Mouse (Mus musculus): ENCODE results near the gene Zfp61.
A peak's percentile ranks its signal among the peaks of the same experiment; 100 is the strongest.

The Zfp61 gene

DNA sequence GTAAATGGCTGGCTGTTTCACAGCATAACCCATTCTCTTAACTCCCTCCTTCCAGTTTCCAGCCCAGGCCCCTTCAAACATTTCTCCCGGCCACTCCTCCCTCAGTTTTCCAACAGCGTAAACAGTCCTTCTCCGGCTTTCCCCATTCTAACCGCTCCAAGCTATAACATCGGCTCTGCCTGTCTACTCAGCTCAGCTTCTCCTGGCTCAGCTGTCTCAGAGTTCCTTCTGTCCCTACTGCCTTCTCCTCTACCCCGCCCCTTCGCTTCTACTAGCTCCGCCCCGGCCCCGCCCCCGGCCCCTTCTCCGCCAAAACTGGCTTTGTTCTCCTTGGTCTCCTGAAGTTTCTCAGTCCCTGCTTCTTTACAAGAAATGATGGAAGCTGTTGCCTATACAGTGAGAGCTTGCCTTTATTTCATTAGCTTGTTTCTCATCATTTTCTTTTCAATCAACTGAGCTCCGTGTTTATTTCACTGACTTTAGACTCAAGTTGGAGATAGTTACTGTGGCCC is at the start of gene Zfp61:
Zfp61 (minus strand) TSS at position 462 of the 512 bp plus-strand sequence.
- DNase-seq (ENCODE audit: low spot score in 2 of 2), result no peak

- no peak for DNase-seq (ENCODE audit: low spot score in 2 of 2)
Measured at GRCm38 (mm10) chr7:24348896-24349295, 47.9 kb upstream of the Zfp61 start, which contains the start of gene Lypd5. TSS of gene Lypd5 (plus strand) at chr7:24349196.

- no peak for DNase-seq (ENCODE audit: low spot score in 2 of 2)
Measured at GRCm38 (mm10) chr7:24346444-24346843, 45.4 kb upstream of the Zfp61 start.

- DNase-seq (ENCODE audit: low spot score in 2 of 2), result peak; percentile 20 to 26
Measured at GRCm38 (mm10) chr7:24343701-24344272, 42.8 kb upstream of the Zfp61 start.

DNA sequence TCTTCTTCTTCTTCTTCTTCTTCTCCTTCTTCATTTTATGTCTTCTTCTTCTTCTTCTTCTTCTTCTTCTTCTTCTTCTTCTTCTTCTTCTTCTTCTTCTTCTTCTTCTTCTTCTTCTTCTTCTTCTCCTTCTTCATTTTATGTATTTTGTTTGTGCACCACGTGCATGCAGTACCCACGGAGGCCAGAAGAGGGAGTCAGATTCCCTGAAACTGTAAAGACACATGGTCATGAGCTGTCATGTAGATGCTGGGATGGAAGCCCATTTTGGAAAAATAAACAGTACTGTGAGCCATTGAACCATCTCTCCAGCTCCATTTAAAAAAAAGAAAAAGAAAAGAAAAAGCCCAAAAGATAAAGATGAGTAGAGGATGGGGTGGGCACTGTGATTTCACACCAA is 37.2 kb upstream of the Zfp61 start:
- DNase-seq (ENCODE audit: low spot score in 2 of 2), result no peak

DNA sequence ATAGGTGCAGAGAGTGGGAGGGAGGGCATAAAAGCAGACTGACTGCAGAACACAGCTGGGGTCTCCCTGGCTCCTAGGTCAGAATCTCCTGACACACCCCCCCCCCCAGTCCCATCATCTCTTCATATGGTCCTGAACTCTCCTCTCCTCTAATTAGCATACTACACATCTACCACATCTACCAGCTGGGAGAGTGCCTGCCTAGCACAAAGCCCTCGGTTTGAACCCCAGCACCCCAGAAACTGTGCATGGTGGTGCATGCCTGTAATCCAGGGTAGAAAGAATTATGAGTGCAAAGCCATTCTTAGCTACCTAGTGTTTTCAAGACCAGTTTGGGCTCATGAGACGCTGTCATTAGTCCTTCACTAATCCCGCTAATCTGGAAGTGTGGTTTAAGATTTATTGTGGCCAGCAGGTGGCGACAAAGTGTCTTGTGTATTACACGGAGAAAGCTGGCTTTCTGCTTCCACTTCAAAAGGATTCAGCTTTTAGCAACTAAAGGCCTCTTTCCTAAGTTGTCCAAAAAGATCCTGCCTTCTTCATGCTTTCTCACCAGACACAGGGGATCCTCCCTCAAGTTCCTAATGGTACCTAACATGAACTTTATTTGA is 34.8 kb upstream of the Zfp61 start:
- peak; percentile 70 to 84 for DNase-seq (ENCODE audit: low spot score in 2 of 2)

GRCm38 (mm10) chr7:24333304-24333986 is 32.4 kb upstream of the Zfp61 start, which contains the start of gene Tescl:
TSS of gene Tescl (minus strand) at chr7:24333936.
- no peak for DNase-seq (ENCODE audit: low spot score in 2 of 2)

DNA sequence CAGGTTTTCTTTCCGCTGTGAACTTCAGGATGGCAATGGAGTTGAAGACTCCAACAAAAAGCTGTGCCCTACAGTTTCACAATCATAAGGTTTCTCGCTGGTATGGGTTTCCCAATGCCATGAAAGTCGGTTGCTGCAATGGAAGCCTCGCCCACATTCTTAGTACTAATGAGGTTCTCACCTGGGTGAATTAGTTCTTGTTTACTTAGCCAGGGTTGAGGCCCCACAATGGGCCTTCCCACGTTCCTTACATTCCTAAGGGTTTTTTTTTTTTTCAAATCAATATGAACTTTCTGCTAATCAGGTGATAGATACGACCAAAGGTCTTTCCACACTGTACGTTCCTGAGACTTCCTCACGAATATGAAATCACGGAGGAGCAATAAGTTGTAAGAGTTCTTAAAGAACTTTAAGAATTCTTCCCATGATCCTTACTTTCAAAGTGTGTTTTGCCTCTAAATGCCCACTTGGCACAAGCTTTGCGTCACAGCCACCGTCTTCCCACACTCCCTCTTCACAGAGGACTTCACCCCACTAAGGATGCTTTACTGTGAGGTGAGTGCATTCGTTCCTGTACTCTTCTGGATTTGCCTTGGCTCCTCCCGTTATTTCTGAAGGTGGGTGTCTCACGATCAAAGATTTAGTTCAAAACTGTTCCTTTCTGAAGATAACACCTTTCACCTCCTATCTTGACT is 26.4 kb upstream of the Zfp61 start:
- no peak for DNase-seq (ENCODE audit: low spot score in 2 of 2)

GRCm38 (mm10) chr7:24326273-24327135 is 25.5 kb upstream of the Zfp61 start:
- DNase-seq (ENCODE audit: low spot score in 2 of 2), result peak; percentile 27 to 39

GRCm38 (mm10) chr7:24325675-24326128 is 24.7 kb upstream of the Zfp61 start:
- peak; percentile 64 to 66 for DNase-seq (ENCODE audit: low spot score in 2 of 2)

DNA sequence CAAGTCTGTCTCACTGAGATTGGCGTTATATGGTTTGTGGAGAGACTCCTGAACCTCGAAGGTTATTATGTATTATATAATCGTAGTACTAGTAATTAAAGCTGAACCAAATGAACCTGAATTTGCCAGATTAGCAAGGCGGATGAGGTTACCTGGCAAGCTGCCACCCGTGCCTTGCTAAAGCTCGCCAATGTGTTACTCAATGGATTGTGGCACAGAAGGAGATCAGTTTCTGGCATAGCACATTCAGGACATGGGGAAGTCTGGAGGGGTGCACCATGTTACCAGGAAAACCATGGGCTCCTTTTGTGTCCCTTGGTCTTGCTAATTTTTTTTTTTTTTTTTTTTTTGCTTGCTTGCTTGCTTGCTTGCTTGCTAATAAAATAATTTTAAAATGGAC is 24.2 kb upstream of the Zfp61 start:
- DNase-seq (ENCODE audit: low spot score in 2 of 2), result peak in 1 of 2 experiments; percentile 33

DNA sequence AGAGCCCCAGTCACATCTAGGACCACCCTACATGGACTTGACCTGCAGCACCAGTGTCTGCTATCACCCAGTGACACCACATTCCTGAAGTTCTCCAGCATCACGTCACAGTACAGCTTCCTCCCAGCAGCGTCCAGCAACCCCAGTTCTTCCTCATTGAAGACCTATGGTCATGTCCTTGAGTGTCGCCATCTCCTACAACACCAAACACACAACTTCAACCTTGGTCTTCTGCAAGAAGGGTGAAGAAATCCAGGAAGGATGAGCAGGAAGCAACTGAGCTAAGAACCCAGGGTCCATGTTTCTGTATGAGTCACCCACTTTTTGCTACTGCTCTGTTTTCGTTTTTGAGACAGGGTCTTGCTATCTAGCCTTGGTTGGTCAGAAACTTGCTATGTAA is 21.6 kb upstream of the Zfp61 start:
- no peak for DNase-seq (ENCODE audit: low spot score in 2 of 2)

GRCm38 (mm10) chr7:24318942-24319341 is 17.9 kb upstream of the Zfp61 start:
- DNase-seq (ENCODE audit: low spot score in 2 of 2), result no peak

DNA sequence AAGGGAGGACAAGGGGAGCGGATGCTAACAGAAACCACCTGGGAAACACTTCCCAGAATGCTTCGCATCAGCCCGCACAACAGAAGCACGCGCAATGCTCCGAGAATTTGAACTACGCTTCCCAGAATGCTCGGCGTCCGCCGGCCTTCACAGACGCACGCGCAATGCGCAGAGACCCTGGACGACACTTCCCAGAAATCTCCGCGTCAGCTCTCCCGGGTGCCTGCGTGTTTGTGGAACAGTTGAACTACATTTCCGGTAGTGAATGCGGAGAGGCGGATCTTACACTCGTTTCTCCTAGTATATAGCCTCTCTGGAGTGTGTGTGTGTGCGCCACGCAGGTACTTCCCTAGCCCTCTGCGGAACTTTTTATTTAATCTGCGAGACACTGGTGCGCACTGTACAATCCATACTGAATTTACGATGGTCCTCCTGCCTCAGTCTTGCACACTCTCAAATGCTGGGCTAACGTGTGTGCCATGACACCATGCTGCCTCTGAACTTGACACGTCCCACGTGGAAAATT is 15.6 kb upstream of the Zfp61 start, which contains the start of gene Zfp94:
Zfp94 (minus strand) TSS at position 100 of the 526 bp plus-strand sequence.
- DNase-seq (ENCODE audit: low spot score in 2 of 2), result peak; percentile 98 to 99

- DNase-seq (ENCODE audit: low spot score in 2 of 2), result no peak
Measured at GRCm38 (mm10) chr7:24315726-24316566, 14.9 kb upstream of the Zfp61 start.

DNA sequence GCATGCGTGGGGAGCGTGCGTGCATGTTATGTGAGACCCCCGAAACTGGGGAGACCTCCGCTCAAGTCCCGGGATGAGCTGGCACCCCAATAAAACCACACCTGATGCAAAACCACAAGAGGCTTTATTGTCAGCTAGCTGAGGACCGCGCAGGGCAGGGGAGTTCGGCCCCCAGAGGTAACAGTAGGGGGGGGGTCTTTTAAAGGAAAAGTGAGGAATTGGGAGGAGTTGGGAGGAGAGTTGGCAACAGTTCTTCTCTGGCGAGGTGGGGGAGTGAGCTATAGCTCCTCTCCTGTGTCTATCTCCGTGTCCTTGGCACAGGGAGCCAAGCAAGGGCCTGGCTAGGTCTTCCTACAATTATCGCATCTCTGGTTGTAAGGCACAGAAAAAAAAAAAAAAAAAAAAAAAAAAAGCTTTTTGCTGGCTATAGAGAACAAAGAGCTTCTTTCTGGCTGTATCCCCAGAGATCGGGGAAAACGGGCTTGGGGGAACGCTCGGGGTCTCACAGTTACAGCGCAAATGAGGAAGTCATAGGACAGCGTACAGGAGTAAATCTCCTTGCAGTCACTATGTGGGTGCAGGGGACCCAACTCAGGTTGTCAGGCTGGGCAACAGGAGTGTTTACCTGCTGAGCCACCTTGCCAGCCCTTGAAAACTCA is 1.1 kb downstream of the Zfp61 start:
- peak in 1 of 2 experiments; percentile 19 for DNase-seq (ENCODE audit: low spot score in 2 of 2)

DNA sequence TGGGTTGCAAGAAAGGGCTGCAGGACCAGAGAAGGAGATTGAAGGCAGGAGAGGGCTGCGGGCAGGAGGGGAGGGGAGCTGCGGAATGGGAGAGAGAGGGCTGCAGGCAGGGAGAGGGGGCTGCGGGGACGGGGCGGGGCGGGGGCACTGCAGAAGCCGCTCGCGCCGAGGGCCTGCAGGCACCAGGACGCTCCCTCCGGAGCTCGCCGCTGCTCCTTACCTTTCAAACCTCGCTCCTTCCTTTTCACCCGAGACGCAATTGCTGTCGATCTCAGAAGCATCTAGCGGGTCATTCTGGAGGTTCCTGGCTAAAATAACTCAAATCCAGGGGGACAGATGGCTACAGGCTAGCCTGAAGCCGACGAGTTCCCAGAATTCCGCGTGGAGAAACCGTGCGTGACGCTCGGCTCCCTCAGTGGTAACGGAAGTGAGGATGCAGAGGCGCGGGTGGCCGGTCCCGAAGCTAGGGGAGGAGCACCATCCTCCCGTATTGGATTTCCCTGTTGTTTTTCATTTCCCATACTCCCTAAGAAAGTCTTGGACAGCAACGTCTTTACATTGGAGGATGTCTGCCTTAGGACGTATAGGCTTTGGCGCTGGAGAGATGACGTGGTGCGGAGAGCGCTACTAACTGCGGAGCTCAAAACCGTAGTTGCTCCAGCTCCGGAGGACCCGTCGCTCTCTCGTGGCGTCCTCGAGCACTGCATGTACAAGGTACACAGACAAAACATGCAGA is 1.9 kb downstream of the Zfp61 start:
- DNase-seq (ENCODE audit: low spot score in 2 of 2), result peak; percentile 88 to 92

GRCm38 (mm10) chr7:24298635-24298972 is 2.4 kb downstream of the Zfp61 start:
- DNase-seq (ENCODE audit: low spot score in 2 of 2), result no peak
